Mouse (Mus musculus) G1E (cell line): ENCODE measurements around the gene AU040320.

Source experiments
- CTCF ChIP-seq: IDR thresholded peaks from 2 replicates; pipeline ENCODE4 v1.5.1; 2012; ENCODE audit warnings: low read depth, low read length, inconsistent platforms, mixed read lengths
- GATA1 ChIP-seq: IDR thresholded peaks from 2 replicates; pipeline ENCODE4 v1.6.1; 2012; ENCODE audit warnings: borderline replicate concordance, low read length, inconsistent platforms, mixed read lengths
- GATA2 ChIP-seq: IDR thresholded peaks from 2 replicates; pipeline ENCODE4 v1.6.1; 2012; ENCODE audit warnings: low read depth, low read length, inconsistent platforms, borderline replicate concordance
- POLR2AphosphoS5 ChIP-seq: IDR thresholded peaks from 2 replicates; pipeline ENCODE4 v1.6.1; 2012; ENCODE audit warnings: low read depth, low read length, inconsistent platforms; ENCODE audit not compliant: insufficient replicate concordance

- TF ChIP-seq GATA1: no peak
- TF ChIP-seq CTCF: no peak
- TF ChIP-seq GATA2: no peak
- no peak for TF ChIP-seq POLR2AphosphoS5
These were observed 21.8 kb downstream of the AU040320 start for GRCm38 (mm10) chr4:126775182-126775581.
